Mouse (Mus musculus): ENCODE measurements at regions not wholly inside any gene's neighbourhood (a gene's known extent, or its start where the extent isn't known, plus 50 kb on each side); places are given as distances from the start of the nearest gene placed in this dataset.

GRCm38 (mm10) chr8:15670298-15670697 lies 624.4 kb upstream of the BB014433 start:
- no peak for TF ChIP-seq POLR2A (IDR thresholded peaks at IDR 0.05; ENCODE audit: borderline replicate concordance, extremely low read depth, insufficient read depth, insufficient read length, poor library complexity, severe bottlenecking)
- no peak for TF ChIP-seq CTCF (IDR thresholded peaks at IDR 0.05; ENCODE audit: borderline replicate concordance, extremely low read depth, insufficient read depth, insufficient read length)
